Mouse (Mus musculus) monocyte, adult 59 days (primary cell): ENCODE data around the gene Cep295. TPM values are rescaled to one million over a fixed set of nuclear protein-coding genes. Genes with fewer than 3 reads are reported as not detected.

Source experiments
- total RNA-seq, 2 experiments: library from RNA; stranded (reverse); gene quantifications; one replicate each; pipeline ENCODE4 v1.2.4; 2023

Gene Cep295
- 10 to 100 TPM; 19.3 to 19.7 TPM for total RNA-seq

DNA sequence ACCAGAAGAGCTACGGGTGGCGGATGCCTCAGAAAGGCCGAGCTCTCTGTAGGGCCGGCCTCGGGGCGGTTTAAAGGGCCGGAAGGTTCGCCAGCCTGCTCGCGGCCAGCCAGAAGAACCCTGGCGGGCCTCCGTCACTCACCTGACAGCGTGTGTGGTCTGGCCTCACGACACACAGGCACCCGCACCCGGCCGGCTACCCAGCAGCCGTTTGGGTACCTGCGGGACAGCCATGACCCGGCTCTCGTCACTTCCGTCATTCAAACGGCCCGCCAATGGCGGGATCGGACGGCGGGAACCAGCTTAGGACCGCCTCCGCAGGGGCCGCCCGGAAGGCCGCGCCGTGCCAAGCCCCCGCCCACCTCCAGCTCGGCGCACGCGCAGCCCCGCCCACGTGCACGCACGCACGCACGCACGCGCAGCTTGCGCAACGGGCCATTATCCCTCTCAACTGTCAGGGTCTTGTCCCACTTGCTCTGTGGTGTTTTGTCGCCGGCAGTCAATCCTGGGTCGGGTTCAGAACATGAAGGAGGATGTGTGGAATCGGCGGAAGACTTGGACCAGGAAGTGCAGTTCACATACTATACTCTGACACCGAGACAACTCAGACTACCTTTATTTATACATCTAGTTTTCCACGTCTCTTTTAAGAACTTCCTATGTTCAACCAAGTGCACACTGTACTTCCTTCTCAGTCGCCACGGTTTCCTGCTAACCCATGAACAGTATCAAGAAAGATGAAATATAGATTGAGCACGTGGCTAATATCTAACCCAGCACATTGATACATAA lies at the start of gene Cep295:
Gene Cep295 (minus strand): TSS at position 305 of the 792 bp plus-strand sequence.

DNA sequence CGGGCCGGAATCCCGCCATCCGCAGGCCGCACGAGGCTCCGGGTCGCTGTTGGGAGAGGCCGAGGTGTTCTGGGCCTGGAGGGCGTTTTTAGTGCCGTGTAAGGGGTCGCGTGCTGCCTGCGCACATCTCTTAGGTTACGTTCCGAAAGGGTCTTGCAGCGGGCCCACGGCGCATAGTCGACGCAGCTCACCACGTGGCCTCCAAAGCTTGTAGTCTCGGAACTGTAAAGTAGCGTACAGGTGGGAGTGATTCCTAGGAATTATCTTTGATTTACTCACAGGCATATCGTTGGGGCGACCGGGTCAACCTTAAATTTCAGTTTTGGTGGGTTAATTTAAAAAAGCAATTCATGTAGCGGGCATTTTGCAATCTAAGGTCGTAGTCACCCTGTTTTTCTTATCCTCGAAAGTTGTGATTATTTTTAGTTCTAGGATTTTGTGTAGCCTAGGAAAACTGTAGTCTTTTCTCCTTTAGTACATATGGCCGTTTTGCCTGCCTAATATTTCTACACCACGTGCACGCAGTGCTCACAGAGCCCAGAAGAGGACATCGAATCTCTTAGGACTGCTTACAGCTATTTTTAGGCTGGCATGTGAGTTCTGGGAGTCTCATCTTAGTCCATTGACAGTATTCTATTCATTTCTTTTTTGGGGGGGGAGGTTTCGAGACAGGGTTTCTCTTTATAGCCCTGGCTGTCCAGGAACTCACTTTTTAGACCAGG lies 51.0 kb downstream of the Cep295 start, which contains the start of gene 4931406C07Rik:
Gene 4931406C07Rik (minus strand): TSS at position 51 of the 722 bp plus-strand sequence.

DNA sequence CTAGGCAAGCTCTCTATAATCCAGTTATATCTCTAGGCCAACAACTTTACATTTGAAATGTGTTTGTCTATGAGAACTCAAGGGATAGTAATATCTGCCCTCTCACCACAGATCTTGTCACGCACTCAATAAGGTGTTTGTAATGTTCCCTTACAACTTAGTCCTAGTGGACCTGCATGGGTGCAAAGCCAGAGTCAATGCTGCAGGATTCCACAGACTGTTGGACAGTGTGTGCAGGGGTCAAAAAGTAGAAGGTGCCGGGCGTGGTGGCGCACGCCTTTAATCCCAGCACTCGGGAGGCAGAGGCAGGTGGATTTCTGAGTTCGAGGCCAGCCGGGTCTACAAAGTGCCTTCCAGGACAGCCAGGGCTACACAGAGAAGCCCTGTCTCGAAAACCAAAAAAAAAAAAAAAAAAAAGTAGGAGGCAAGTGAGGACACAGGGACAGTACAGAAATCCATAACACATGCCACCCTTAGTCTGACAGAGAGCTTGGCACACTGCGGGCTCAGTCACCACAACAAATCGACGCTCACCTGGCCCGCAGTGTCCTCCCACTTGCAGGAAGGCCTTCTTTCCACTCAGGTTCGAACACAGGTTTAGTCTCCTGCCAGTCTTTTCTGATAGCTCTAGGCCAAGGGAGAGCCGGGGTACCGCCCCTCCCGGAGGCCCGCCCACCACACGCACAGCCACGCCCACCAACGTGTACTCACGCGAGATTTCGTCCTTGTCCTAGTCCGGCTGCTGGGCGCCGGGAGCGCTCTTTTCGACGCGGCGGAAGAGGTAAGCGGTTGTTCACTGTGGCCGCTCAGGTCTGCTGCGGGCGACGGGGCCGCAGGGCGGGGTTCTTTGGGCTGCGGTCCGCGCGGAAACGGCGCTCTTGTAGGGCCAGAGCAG lies 51.8 kb downstream of the Cep295 start, which contains the start of gene Taf1d:
Gene Taf1d (plus strand): TSS at position 712 of the 895 bp plus-strand sequence.

DNA sequence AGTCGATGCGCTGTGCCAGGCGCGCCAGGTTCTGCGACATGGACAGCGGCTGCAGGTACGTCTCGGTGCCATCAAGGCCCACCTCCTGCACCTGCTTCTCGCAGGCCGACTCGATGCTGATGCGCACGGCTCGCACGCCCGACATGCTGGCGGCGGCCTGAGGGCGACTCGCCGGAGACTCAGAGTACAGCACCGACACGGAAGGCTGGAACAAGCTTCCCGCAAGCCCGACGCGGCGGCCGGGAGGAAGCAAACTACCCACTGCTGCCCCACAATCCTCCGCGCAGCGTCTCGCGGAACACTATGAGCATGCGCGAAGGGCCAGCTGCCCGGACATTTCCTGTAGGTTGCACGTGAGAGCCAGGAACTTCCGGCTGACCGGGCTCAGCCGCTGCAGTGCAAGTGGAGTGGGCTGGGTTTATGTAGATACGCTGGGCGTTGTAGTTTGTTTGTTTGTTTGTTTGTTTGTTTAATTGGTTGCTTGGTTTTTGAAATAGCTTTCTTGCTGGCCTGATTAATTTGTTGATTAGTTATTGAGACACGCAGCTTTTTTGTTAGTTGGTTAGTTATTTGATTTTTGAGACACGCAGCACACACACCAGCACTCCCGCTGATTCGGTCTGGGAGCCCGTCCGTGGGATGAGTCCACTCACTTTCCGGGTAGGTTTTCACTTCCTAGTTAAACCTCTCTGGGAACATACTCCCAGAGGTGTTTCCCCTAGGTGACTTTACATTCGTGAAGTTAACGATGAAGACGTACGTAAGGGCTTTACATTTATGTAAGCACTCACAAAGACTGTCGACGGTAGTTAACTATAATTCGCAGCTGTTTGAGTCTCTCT lies 77.7 kb downstream of the Cep295 start, which contains the start of gene Med17:
Gene Med17 (minus strand): TSS at position 283 of the 842 bp plus-strand sequence.

Other genes with a start within 250 kb of the Cep295 start
- gene Hephl1, start 245.7 kb downstream of the Cep295 start, total RNA-seq: not detected
- not detected for gene Vstm5, start 118.7 kb downstream of the Cep295 start, total RNA-seq
- 10 to 100 TPM; 27.9 to 45.9 TPM for gene Med17, start 77.9 kb downstream of the Cep295 start, total RNA-seq
- 100 to 1,000 TPM; 578 to 633 TPM for gene Taf1d, start 51.6 kb downstream of the Cep295 start, total RNA-seq
- gene 4931406C07Rik, start 51.3 kb downstream of the Cep295 start, total RNA-seq: 10 to 100 TPM; 21.1 to 21.3 TPM
- 1 to 10 TPM; 3.2 to 4.0 TPM for gene Smco4, start 135.6 kb upstream of the Cep295 start, total RNA-seq